Mouse (Mus musculus) myocyte (in vitro differentiated cells): ENCODE results near the gene Zc3h15. TPM values are rescaled to one million over a fixed set of nuclear protein-coding genes. Genes with fewer than 3 reads are reported as not detected.

ENCODE experiments used
- H3K27me3 ChIP-seq: one replicate; pipeline ENCODE4 v1.6.1; 2011; ENCODE audit not compliant: control insufficient read depth, insufficient read depth, insufficient read length
- H3K36me3 ChIP-seq: one replicate; pipeline ENCODE4 v1.6.1; 2011; ENCODE audit not compliant: control insufficient read depth, insufficient read depth
- H3K4me2 ChIP-seq: one replicate; pipeline ENCODE4 v1.6.1; 2011; ENCODE audit warnings: low read depth, control low read depth
- H3K4me3 ChIP-seq: one replicate; pipeline ENCODE4 v1.5.1; 2011; ENCODE audit warnings: mild to moderate bottlenecking, control low read depth, moderate library complexity
- H3K79me2 ChIP-seq: one replicate; pipeline ENCODE4 v1.6.1; 2011; ENCODE audit not compliant: control insufficient read depth, insufficient read depth
- H3ac ChIP-seq: one replicate; pipeline ENCODE4 v1.6.1; 2011; ENCODE audit not compliant: control insufficient read depth, insufficient read length
- CEBPB ChIP-seq: IDR thresholded peaks from 2 replicates; pipeline ENCODE4 v1.6.1; 2011; ENCODE audit warnings: mild to moderate bottlenecking, moderate library complexity; ENCODE audit not compliant: poor library complexity, insufficient read depth, severe bottlenecking
- E2F4 ChIP-seq: IDR thresholded peaks from one replicate; pipeline ENCODE4 v1.6.1; 2011; ENCODE audit warnings: mild to moderate bottlenecking, control low read depth, moderate library complexity; ENCODE audit not compliant: insufficient read depth
- MAX ChIP-seq: IDR thresholded peaks from one replicate; pipeline ENCODE4 v1.6.1; 2011; ENCODE audit warnings: low read depth, mild to moderate bottlenecking, control low read depth
- MYOD1 ChIP-seq, 3 experiments: IDR thresholded peaks; one replicate each; pipeline ENCODE4 v1.6.1; 2011; ENCODE audit warnings: control low read depth in 2 of 3, low read depth in 2 of 3, mild to moderate bottlenecking in 2 of 3, moderate library complexity in 1 of 3; ENCODE audit not compliant: insufficient read length in 2 of 3, control insufficient read depth in 1 of 3
- MYOG ChIP-seq, 3 experiments: IDR thresholded peaks; one replicate each; pipeline ENCODE4 v1.6.1; 2011; ENCODE audit warnings: control low read depth in 2 of 3, low read depth in 2 of 3, mild to moderate bottlenecking in 2 of 3; ENCODE audit not compliant: insufficient read length in 2 of 3, control insufficient read depth in 1 of 3, insufficient read depth in 1 of 3
- POLR2A ChIP-seq: IDR thresholded peaks from one replicate; pipeline ENCODE4 v1.6.1; 2011; ENCODE audit warnings: low read depth, mild to moderate bottlenecking, control low read depth, moderate library complexity; ENCODE audit not compliant: insufficient read length
- POLR2AphosphoS2 ChIP-seq: IDR thresholded peaks from one replicate; pipeline ENCODE4 v1.6.1; 2011; ENCODE audit warnings: low read depth, control low read depth; ENCODE audit not compliant: insufficient read length
- REST ChIP-seq: IDR thresholded peaks from one replicate; pipeline ENCODE4 v1.6.1; 2011; ENCODE audit warnings: mild to moderate bottlenecking, control low read depth, moderate library complexity; ENCODE audit not compliant: insufficient read depth, insufficient read length
- SRF ChIP-seq: IDR thresholded peaks from one replicate; pipeline ENCODE4 v1.6.1; 2011; ENCODE audit warnings: low read depth; ENCODE audit not compliant: control insufficient read depth, insufficient read length
- TCF12 ChIP-seq: IDR thresholded peaks from one replicate; pipeline ENCODE4 v1.6.1; 2011; ENCODE audit warnings: mild to moderate bottlenecking, control low read depth; ENCODE audit not compliant: poor library complexity, insufficient read depth, severe bottlenecking
- TCF3 ChIP-seq: IDR thresholded peaks from one replicate; pipeline ENCODE4 v1.6.1; 2011; ENCODE audit warnings: low read depth, control low read depth; ENCODE audit not compliant: insufficient read length
- USF1 ChIP-seq: IDR thresholded peaks from one replicate; pipeline ENCODE4 v1.6.1; 2011; ENCODE audit warnings: low read depth, mild to moderate bottlenecking, control low read depth, moderate library complexity
- polyA plus RNA-seq: library from polyadenylated mRNA; unstranded; fragments of >200 nt; fragmentation: generic; extraction: Trizol; gene quantifications from one replicate; pipeline ENCODE4 v1.2.1, GENCODE M21; 2012; ENCODE audit warnings: missing spikeins

The Zc3h15 gene
- polyA plus RNA-seq, 1 experiment: 55.8 TPM

GRCm38 (mm10) chr2:83625226-83626108 is 18.8 kb upstream of the Zc3h15 start:
- Histone ChIP-seq H3K79me2 (no peaks in the 10 kb centered on the region), H3K4me2 (no peak overlapping the region), H3ac (no peak overlapping the region), H3K4me3 (no peak overlapping the region), H3K27me3 (no peaks in the 10 kb centered on the region), H3K36me3 (no peaks in the 10 kb centered on the region)
- TF ChIP-seq POLR2AphosphoS2 (no peak), CEBPB (no peak), TCF3 (no peak), TCF12 (no peak), E2F4 (no peak), MYOD1 (IDR thresholded peaks at IDR 0.05; ENCODE audit: control insufficient read depth in 1 of 3, insufficient read length in 2 of 3, low read depth in 2 of 3) (no peak), POLR2A (no peak), SRF (no peak)

GRCm38 (mm10) chr2:83626881-83627280 is 17.4 kb upstream of the Zc3h15 start:
- H3K36me3 ChIP-seq: no peaks in the 10 kb centered on the region
- no peak for TF ChIP-seq E2F4
- no peak for TF ChIP-seq MAX
- TF ChIP-seq POLR2AphosphoS2: no peak
- TF ChIP-seq REST: no peak
- no peak for TF ChIP-seq CEBPB
- no peak for TF ChIP-seq POLR2A
- TF ChIP-seq SRF: no peak
- no peak for TF ChIP-seq USF1
- no peak for TF ChIP-seq MYOD1 (IDR thresholded peaks at IDR 0.05; ENCODE audit: control insufficient read depth in 1 of 3, insufficient read length in 2 of 3, low read depth in 2 of 3)
- H3K79me2 ChIP-seq: no peaks in the 10 kb centered on the region
- no peak overlapping the region for H3K4me2 ChIP-seq
- H3ac ChIP-seq: no peak overlapping the region
- H3K4me3 ChIP-seq: no peak overlapping the region
- H3K27me3 ChIP-seq: no peaks in the 10 kb centered on the region

GRCm38 (mm10) chr2:83627495-83627894 is 16.7 kb upstream of the Zc3h15 start:
- H3K36me3 ChIP-seq: no peaks in the 10 kb centered on the region
- H3ac ChIP-seq: no peak overlapping the region
- H3K4me3 ChIP-seq: no peak overlapping the region
- no peaks in the 10 kb centered on the region for H3K79me2 ChIP-seq
- H3K27me3 ChIP-seq: no peaks in the 10 kb centered on the region
- no peak overlapping the region for H3K4me2 ChIP-seq
- no peak for TF ChIP-seq POLR2A

- no peaks in the 10 kb centered on the region for H3K27me3 ChIP-seq
- H3K79me2 ChIP-seq: no peaks in the 10 kb centered on the region
- no peak for TF ChIP-seq POLR2A
- TF ChIP-seq E2F4: no peak
- no peak for TF ChIP-seq SRF
- no peak for TF ChIP-seq MYOG (IDR thresholded peaks at IDR 0.05; ENCODE audit: control insufficient read depth in 1 of 3, insufficient read depth in 1 of 3, insufficient read length in 2 of 3, low read depth in 2 of 3)
- no peak for TF ChIP-seq CEBPB
- no peak for TF ChIP-seq USF1
- TF ChIP-seq POLR2AphosphoS2: no peak
- TF ChIP-seq TCF3: no peak
- no peak overlapping the region for H3ac ChIP-seq
- H3K4me2 ChIP-seq: no peak overlapping the region
- no peak overlapping the region for H3K4me3 ChIP-seq
- H3K36me3 ChIP-seq: no peaks in the 10 kb centered on the region
Observed at GRCm38 (mm10) chr2:83627932-83628331, 16.3 kb upstream of the Zc3h15 start.

GRCm38 (mm10) chr2:83641993-83642392 is 2.2 kb upstream of the Zc3h15 start:
- H3K4me2 ChIP-seq: no peak overlapping the region
- no peak overlapping the region for H3K4me3 ChIP-seq
- peaks cover 25% of the 10 kb centered on the region for H3K79me2 ChIP-seq
- no peaks in the 10 kb centered on the region for H3K36me3 ChIP-seq
- no peak overlapping the region for H3ac ChIP-seq
- TF ChIP-seq MYOD1 (IDR thresholded peaks at IDR 0.05; ENCODE audit: control insufficient read depth in 1 of 3, insufficient read length in 2 of 3, low read depth in 2 of 3) (no peak), POLR2A (no peak), REST (no peak), TCF3 (no peak), E2F4 (no peak), CEBPB (no peak), TCF12 (no peak), POLR2AphosphoS2 (no peak), MYOG (IDR thresholded peaks at IDR 0.05; ENCODE audit: control insufficient read depth in 1 of 3, insufficient read depth in 1 of 3, insufficient read length in 2 of 3, low read depth in 2 of 3) (no peak), MAX (no peak), USF1 (no peak), SRF (no peak)
- H3K27me3 ChIP-seq: no peaks in the 10 kb centered on the region
